Mouse (Mus musculus) bone marrow macrophage, adult 2 months (primary cell): ENCODE data around the gene Nkiras2. TPM values are rescaled to one million over a fixed set of nuclear protein-coding genes. Genes with fewer than 3 reads are reported as not detected.

Experiments used
- H3K27ac ChIP-seq: 2 replicates; pipeline ENCODE4 v1.5.1; 2012; ENCODE audit warnings: low read depth, low read length; ENCODE audit not compliant: insufficient read depth
- H3K4me1 ChIP-seq: 2 replicates; pipeline ENCODE4 v1.6.1; 2012; ENCODE audit warnings: low read length; ENCODE audit not compliant: control insufficient read depth, insufficient read depth
- H3K4me3 ChIP-seq: 2 replicates; pipeline ENCODE4 v1.5.1; 2012; ENCODE audit warnings: mild to moderate bottlenecking, low read length, moderate library complexity; ENCODE audit not compliant: insufficient read depth
- CTCF ChIP-seq: IDR thresholded peaks from 2 replicates; pipeline ENCODE4 v1.5.1; 2012; ENCODE audit warnings: low read depth, mild to moderate bottlenecking, low read length, moderate library complexity
- POLR2A ChIP-seq: IDR thresholded peaks from 2 replicates; pipeline ENCODE4 v1.6.1; 2012; ENCODE audit warnings: mild to moderate bottlenecking, low read depth, low read length, borderline replicate concordance
- polyA plus RNA-seq: library from polyadenylated mRNA; stranded (reverse); fragments of >200 nt; gene quantifications from 2 replicates; pipeline ENCODE4 v1.2.4, GENCODE M21; 2012; ENCODE audit not compliant: missing spikeins, insufficient read depth, insufficient read length

Nkiras2 gene
- polyA plus RNA-seq, 1 experiment, result 52.5 TPM

DNA sequence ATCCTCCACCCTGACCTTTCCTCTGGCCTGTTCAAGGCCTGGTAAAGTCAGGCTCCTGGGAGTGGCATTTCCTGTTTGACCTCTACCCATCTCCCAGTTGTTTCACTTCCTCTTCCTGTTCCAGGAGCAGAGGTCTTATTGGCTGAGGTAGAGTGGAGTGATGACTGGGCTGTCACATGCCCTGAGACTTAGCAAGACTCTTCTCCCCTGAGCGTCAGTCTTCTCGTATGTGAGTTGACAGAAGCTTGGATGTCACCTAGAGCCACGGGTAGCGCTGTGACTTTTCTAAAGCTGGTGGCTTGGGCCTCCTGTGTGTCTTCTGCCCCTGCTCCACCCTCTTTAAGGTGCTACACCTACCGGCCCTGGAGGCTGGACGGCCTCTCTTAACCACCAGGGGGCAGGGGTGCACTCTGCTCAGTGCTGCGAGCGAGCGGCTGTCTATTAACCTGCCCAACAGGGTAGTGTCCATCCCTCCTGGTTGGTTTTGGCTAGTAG is 7.7 kb downstream of the Nkiras2 start:
- Histone ChIP-seq H3K4me3 (0 out of 2 replicates have a peak overlapping the region, but pooled peaks have one; percentile 11), H3K4me1 (peaks cover 23% of the 10 kb centered on the region), H3K27ac (peak overlapping the region; percentile 95)
- TF ChIP-seq POLR2A, result no peak
- no peak for TF ChIP-seq CTCF

DNA sequence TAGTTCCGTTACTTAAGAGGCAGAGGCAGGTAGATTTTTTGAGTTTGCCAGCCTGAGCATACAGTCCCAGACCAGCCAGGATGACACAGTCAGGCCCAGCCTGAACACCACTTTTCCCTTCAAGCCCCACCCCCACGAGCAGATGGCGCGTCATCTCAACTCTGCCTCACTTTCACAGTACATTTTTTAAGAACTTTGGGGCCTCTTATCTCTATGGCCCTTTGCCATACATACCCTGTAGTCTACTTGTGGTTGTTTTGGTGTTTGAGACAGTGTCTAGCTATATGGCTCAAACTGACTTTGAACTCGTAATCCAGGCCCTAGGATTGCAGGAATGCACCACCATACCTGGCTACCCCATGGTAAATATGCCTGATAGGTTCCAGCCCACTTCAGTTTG is 9.0 kb downstream of the Nkiras2 start:
- H3K4me1 ChIP-seq, result peaks cover 22% of the 10 kb centered on the region
- no peak overlapping the region for H3K27ac ChIP-seq
- no peak for TF ChIP-seq CTCF
- no peak for TF ChIP-seq POLR2A
- H3K4me3 ChIP-seq, result no peak overlapping the region

DNA sequence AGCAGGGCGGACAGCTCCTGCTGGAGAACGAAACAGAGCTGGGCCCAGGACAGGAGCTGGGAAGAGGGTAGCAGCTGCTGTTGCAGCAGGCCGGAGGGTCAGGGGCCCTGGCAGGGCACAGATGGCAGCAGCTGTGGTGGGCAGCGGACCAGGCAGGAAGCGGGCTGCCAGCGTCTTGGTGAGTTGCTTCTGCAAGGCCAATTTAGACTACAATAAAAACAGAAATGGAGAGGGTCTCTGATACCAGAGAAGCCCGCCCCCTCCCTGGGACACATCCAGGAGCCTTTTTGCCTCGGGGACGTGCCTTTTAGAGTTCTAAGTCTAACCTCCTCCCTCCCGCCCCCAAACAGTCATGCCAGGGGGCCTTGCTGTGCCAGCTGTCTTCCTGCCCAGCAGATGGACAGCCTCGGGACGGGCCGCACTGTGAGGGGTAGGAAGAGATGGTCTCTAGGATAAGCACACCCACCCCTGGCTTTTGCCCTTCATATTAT is 9.9 kb downstream of the Nkiras2 start:
- H3K27ac ChIP-seq, result no peak overlapping the region
- TF ChIP-seq POLR2A, result no peak
- TF ChIP-seq CTCF, result no peak
- H3K4me3 ChIP-seq, result no peak overlapping the region
- peaks cover 22% of the 10 kb centered on the region for H3K4me1 ChIP-seq

DNA sequence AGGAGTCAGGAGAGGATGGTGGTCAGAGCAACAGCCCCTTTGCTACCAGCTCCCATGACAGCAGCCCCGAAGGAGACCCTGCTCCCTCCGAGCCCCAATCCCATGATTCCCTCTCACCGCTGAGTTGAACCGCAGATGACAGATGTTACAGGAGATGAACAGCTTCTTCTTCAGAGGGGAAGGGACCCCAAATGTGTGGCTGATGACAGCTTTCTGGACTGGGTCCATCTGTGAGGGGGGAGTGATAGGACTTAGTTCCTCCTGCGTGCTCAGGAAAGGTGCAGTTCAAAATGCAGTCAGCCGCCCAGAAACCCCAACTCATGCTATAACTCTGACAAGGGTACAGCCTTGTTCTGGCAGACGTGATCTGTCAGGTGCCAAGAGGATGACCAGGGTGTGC is 15.5 kb downstream of the Nkiras2 start:
- peaks cover 3% of the 10 kb centered on the region for H3K4me1 ChIP-seq
- H3K27ac ChIP-seq, result no peak overlapping the region
- H3K4me3 ChIP-seq, result no peak overlapping the region
- TF ChIP-seq POLR2A (no peak), CTCF (no peak)

DNA sequence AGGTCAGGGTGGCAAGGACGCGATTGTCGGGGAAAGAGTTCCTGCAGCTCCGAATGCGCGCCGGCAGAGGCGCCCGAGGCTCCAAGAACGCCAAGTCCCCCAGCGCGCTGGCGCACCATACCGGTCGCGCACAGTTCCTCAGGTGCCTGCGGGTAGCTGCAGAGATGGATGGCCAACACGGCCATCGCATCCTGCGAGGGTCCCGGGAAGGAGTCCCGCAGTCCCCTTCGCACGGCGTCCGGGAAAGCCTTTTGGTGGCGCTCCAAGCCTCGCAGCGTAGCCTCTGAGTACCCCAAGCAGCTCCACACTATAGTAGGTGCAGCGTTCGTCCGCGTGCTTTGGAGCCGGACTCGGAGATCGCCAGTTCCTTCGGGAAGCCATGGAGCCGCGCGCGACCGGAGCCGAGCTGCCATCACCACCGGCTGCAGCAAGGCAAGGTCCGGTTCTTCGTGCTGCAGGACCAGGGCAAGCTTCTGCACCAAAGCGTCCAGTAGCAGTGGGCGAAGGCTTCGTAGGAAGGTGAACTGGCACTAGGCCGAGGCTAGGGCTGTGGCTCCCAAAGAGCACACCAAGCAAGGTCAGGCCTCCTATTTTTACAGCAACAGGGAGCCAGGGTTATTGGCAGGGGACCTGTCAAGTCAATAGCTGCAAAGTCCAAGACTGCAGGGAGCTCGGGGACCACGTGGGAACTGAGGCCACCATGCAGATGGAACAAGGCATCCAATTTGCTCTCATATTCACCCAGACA is 21.3 kb downstream of the Nkiras2 start:
- 0 out of 2 replicates have a peak overlapping the region, but pooled peaks have one; percentile 22 for H3K4me3 ChIP-seq
- no peaks in the 10 kb centered on the region for H3K4me1 ChIP-seq
- no peak for TF ChIP-seq CTCF
- no peak for TF ChIP-seq POLR2A
- H3K27ac ChIP-seq, result no peak overlapping the region

DNA sequence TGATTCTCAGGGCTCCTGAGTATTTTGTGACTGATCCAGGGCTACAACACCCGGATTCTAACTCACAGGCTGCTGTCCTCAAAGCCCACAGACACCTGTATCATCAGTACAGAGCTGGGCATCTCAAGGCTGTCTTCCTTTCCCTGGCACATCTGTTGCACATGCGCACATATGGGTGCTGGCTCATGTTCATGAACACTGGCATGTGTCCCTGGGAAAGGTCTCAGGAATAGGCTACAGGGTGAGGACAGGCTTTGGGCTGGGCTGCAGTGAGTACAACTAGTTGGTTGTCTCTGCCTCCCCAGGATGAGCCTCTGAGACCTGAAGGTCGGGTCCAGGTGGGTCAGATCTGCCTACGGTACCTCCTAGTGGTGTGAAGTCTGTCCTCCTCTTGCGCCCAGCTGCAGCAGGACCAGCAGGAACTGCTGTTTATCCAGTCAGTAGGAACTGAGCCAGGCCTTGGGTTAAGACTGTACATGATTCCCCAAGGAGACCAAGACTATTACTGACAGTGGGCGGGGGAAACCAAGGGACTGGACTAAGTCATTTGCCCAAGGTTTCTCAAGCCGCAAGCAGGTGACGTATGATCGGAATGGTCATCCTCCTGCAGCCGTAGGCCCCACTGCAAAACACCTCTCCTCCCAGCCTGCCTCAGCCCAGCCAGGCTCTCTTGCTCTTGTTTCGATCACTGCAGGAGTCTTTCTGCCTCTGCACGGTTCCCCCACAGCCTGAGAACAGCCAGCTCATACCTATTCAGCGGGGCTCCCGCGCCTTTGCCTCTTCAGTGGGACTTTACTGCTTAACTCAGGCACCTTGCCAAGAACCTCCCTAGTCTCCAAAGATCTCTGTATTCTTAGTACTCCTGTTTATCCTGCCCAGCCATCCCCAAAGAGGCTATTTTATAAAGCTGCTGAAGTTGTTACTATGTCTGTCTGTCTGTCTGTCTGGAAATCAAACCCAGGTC is 24.9 kb downstream of the Nkiras2 start:
- Histone ChIP-seq H3K4me1 (no peaks in the 10 kb centered on the region), H3K27ac (no peak overlapping the region), H3K4me3 (no peak overlapping the region)
- no peak for TF ChIP-seq CTCF
- TF ChIP-seq POLR2A, result no peak

DNA sequence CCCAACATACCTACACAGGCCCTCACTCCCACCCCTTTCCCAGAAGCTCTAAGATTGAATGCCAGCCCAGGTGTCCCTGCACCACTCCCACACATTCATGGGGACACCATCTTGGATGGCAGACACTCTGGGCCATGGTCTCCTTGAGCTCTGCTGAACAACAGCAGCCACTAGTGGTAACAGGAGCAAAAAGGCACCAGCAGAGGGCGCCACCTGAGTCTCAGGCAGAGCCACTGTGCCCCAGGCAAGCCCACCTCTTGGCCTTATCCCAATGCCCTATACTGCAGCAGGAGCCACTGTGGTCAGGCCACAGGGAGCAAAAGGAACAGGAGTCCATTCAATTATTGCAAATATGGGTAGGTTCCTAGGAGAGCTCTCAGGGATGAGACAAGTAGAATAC is 27.2 kb downstream of the Nkiras2 start:
- no peak overlapping the region for H3K4me3 ChIP-seq
- H3K4me1 ChIP-seq, result no peaks in the 10 kb centered on the region
- no peak for TF ChIP-seq POLR2A
- TF ChIP-seq CTCF, result peak; percentile 66
- H3K27ac ChIP-seq, result no peak overlapping the region

DNA sequence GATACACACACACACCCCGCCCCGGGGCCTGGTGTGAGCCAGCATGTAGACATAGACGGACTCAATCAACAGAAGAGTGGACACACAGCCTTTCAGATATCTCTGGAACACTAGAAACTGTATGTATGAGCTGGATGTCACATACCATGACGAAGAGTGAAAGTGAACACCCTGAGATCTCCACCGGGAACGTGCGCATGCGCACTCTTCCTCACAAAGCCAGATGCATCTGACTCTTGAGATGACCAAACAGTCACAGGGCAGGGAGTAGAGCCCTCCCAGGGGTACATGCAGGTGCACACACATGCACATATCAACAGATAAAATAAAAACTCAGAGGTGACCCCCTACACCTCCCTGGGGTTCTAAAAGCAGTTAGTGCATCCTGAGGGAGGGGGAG is 29.4 kb downstream of the Nkiras2 start:
- Histone ChIP-seq H3K4me3 (no peak overlapping the region), H3K27ac (no peak overlapping the region)
- TF ChIP-seq POLR2A, result no peak
- TF ChIP-seq CTCF, result no peak

DNA sequence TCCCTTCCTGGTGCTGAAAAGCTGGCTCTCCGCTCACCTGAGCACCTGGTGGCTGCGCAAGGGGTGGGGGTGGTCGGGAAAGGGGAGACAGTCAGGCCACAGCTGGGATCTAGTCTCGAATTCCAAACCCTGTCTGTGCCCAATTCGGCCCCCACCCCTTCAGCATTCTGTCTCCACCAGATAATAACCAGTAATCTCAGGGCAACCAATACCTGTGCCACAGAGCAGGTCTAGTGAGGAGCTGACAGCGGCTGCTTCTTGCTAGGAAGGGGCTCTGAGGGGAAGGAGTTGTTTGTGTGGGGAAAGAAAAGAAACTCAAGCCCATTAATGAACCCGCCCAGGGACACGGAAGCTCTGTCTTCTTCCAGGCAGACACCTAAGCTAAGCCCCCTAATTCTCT is 32.2 kb downstream of the Nkiras2 start:
- no peak overlapping the region for H3K4me3 ChIP-seq

More for the DNA sequence above, 29.4 kb downstream of the Nkiras2 start:
- H3K4me1 ChIP-seq, result no peaks in the 10 kb centered on the region

More for the DNA sequence above, 32.2 kb downstream of the Nkiras2 start:
- Histone ChIP-seq H3K4me1 (no peaks in the 10 kb centered on the region), H3K27ac (no peak overlapping the region)
- TF ChIP-seq CTCF (no peak), POLR2A (no peak)
